Mouse (Mus musculus) embryonic facial prominence, embryonic 14.5 days (tissue): Measurements from ENCODE around the gene Gm44790. TPM values are rescaled to one million over a fixed set of nuclear protein-coding genes. Genes with fewer than 3 reads are reported as not detected.
"Not testable (repeated sequence)": the region's sequence is repeated elsewhere in the genome, so short reads cannot be mapped to it uniquely, and the experiment has no call there.

Source experiments
- ATAC-seq: fragments of 200-750 bp; cut with Nextera tagmentation; 2 replicates; pipeline ENCODE4 v1.8.0; 2017; ENCODE audit warnings: low read depth, moderate number of reproducible peaks, moderate TSS enrichment
- DNase-seq: peaks from one replicate; pipeline ENCODE4 v3.0.0-alpha.2; 2015; ENCODE audit warnings: low spot score
- H3K27ac ChIP-seq: fragments of 300-500 bp; sonication (generic); replicated peaks from 2 replicates; pipeline ENCODE4 v1.5.1; 2014; ENCODE audit warnings: low read depth, mild to moderate bottlenecking, low read length, moderate library complexity
- H3K27me3 ChIP-seq: fragments of 300-500 bp; sonication (generic); replicated peaks from 2 replicates; pipeline ENCODE4 v1.6.1; 2014; ENCODE audit warnings: low read length; ENCODE audit not compliant: control insufficient read depth, insufficient read depth
- H3K36me3 ChIP-seq: fragments of 300-500 bp; sonication (generic); 2 replicates; pipeline ENCODE4 v1.6.1; 2014; ENCODE audit warnings: low read length, mixed read lengths; ENCODE audit not compliant: control insufficient read depth, insufficient read depth
- H3K4me1 ChIP-seq: fragments of 300-500 bp; sonication (generic); 2 replicates; pipeline ENCODE4 v1.6.1; 2014; ENCODE audit warnings: antibody characterized with exemption, low read length; ENCODE audit not compliant: control insufficient read depth, insufficient read depth
- H3K4me2 ChIP-seq: fragments of 300-500 bp; sonication (generic); 2 replicates; pipeline ENCODE4 v1.6.1; 2014; ENCODE audit warnings: low read depth, mild to moderate bottlenecking, low read length, moderate library complexity, mixed read lengths
- H3K4me3 ChIP-seq: fragments of 300-500 bp; sonication (generic); 2 replicates; pipeline ENCODE4 v1.5.1; 2014; ENCODE audit warnings: low read depth, mild to moderate bottlenecking, low read length
- H3K9ac ChIP-seq: fragments of 300-500 bp; sonication (generic); 2 replicates; pipeline ENCODE4 v1.6.1; 2014; ENCODE audit warnings: low read depth, mild to moderate bottlenecking, low read length, moderate library complexity, mixed read lengths
- H3K9me3 ChIP-seq: fragments of 300-500 bp; sonication (generic); 2 replicates; pipeline ENCODE4 v1.6.1; 2016; ENCODE audit warnings: low read length; ENCODE audit not compliant: control insufficient read depth
- WGBS: fragments of 180-500 bp; shearing (Covaris S2); extraction: QIAGEN DNeasy Blood & Tissue Kit; methylation state at CpG from one replicate; pipeline ENCODE4 v1.1.7; 2014; 5-methylcytosine and 5-hydroxymethylcytosine counted together
- polyA plus RNA-seq: library from polyadenylated mRNA; unstranded; fragments of >200 nt; fragmentation: Nextera tagmentation; extraction: Ambion mirVana; gene quantifications from 2 replicates; pipeline ENCODE4 v1.2.1, GENCODE M21; 2014

Gm44790 gene
- polyA plus RNA-seq: not detected in 2 replicates

- ATAC-seq (no peak), DNase-seq (no peak)
- Histone ChIP-seq H3K4me1 (no peaks in the 10 kb centered on the region), H3K27ac (no peak within 1 kb of the TSS), H3K4me3 (no peak within 1 kb of the TSS), H3K9me3 (no peaks in the 10 kb centered on the region), H3K9ac (no peak within 1 kb of the TSS), H3K27me3 (no peaks in the 10 kb centered on the region), H3K36me3 (peaks cover 91% of the 10 kb centered on the region), H3K4me2 (no peak within 1 kb of the TSS)
- 85% methylated on average over 1 of the region's 1 CpGs for WGBS
Measured at GRCm38 (mm10) chr6:86426358-86426757, at the start of gene Gm44790. TSS of gene Gm44790 (plus strand) at chr6:86426658.

GRCm38 (mm10) chr6:86378341-86378740 lies 48.1 kb upstream of the Gm44790 start:
- DNase-seq (no peak), ATAC-seq (no peak)
- no peak overlapping the region for H3K4me3 ChIP-seq
- H3K9me3 ChIP-seq: no peaks in the 10 kb centered on the region
- peaks cover 51% of the 10 kb centered on the region for H3K36me3 ChIP-seq
- WGBS: 91% methylated on average over 3 of the region's 3 CpGs
- no peak overlapping the region for H3K27ac ChIP-seq
- H3K27me3 ChIP-seq: no peaks in the 10 kb centered on the region
- no peak overlapping the region for H3K9ac ChIP-seq
- H3K4me1 ChIP-seq: no peaks in the 10 kb centered on the region
- H3K4me2 ChIP-seq: no peak overlapping the region

DNA sequence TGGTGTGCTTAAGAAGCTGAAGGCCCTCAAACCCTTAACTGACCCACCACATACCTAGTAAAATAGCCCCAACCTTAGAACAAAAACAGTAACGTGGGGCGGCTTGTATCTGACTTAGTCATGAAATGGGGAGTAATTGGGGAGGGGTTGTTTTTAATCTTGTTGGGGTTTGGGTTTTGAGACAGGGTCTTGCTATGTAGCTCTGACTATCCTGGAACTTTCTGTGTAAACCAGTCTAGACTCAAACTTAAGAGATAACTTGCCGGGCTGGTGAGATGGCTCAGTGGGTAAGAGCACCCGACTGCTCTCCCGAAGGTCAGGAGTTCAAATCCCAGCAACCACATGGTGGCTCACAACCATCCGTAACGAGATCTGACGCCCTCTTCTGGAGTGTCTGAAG lies 46.3 kb upstream of the Gm44790 start:
- H3K9ac ChIP-seq, H3K27ac ChIP-seq, DNase-seq, H3K4me3 ChIP-seq, H3K27me3 ChIP-seq, H3K4me2 ChIP-seq, ATAC-seq, H3K9me3 ChIP-seq, H3K4me1 ChIP-seq: not testable (repeated sequence)
- 70% methylated on average over 6 of the region's 8 CpGs for WGBS
- peaks cover 48% of the 10 kb centered on the region for H3K36me3 ChIP-seq

- Histone ChIP-seq H3K9me3 (no peaks in the 10 kb centered on the region), H3K9ac (no peak overlapping the region), H3K4me2 (no peak overlapping the region), H3K27me3 (no peaks in the 10 kb centered on the region), H3K36me3 (peaks cover 52% of the 10 kb centered on the region), H3K4me3 (no peak overlapping the region), H3K27ac (no peak overlapping the region), H3K4me1 (no peaks in the 10 kb centered on the region)
- DNase-seq: no peak
- ATAC-seq: no peak
Measured at GRCm38 (mm10) chr6:86382551-86382950, 43.9 kb upstream of the Gm44790 start.

DNA sequence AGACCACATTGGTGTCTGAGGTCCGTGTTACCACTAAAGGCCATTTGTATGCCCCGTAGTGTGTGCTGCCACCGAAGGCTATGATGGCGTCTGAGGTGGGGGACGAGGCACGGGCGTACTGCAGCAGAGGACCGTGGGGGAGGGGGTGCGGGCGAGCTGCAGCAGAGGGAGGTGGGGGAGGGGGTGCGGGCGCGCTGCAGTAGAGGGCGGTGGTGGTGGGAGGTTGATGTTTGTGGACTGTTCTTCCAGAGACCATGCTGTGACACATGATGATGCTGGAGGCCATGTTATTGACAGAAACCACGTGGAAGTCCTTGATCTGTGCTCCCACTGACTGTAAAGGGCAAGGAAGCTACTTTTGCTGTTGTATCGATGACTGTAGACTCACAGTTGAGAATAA lies 43.1 kb upstream of the Gm44790 start:
- no peak overlapping the region for H3K4me2 ChIP-seq
- H3K4me1 ChIP-seq: no peaks in the 10 kb centered on the region
- H3K27ac ChIP-seq: no peak overlapping the region
- no peaks in the 10 kb centered on the region for H3K9me3 ChIP-seq
- no peaks in the 10 kb centered on the region for H3K27me3 ChIP-seq
- no peak overlapping the region for H3K4me3 ChIP-seq
- ATAC-seq (no peak), DNase-seq (no peak)
- no peak overlapping the region for H3K9ac ChIP-seq
- peaks cover 52% of the 10 kb centered on the region for H3K36me3 ChIP-seq
- 43% methylated on average over 16 of the region's 16 CpGs for WGBS

- no peak overlapping the region for H3K27ac ChIP-seq
- no peaks in the 10 kb centered on the region for H3K27me3 ChIP-seq
- DNase-seq (no peak), ATAC-seq (no peak)
- WGBS: 62% methylated on average over 4 of the region's 4 CpGs
- no peaks in the 10 kb centered on the region for H3K9me3 ChIP-seq
- no peak overlapping the region for H3K4me2 ChIP-seq
- H3K9ac ChIP-seq: no peak overlapping the region
- H3K4me1 ChIP-seq: no peaks in the 10 kb centered on the region
- no peak overlapping the region for H3K4me3 ChIP-seq
- peaks cover 52% of the 10 kb centered on the region for H3K36me3 ChIP-seq
Measured at GRCm38 (mm10) chr6:86384692-86385091, 41.8 kb upstream of the Gm44790 start.

DNA sequence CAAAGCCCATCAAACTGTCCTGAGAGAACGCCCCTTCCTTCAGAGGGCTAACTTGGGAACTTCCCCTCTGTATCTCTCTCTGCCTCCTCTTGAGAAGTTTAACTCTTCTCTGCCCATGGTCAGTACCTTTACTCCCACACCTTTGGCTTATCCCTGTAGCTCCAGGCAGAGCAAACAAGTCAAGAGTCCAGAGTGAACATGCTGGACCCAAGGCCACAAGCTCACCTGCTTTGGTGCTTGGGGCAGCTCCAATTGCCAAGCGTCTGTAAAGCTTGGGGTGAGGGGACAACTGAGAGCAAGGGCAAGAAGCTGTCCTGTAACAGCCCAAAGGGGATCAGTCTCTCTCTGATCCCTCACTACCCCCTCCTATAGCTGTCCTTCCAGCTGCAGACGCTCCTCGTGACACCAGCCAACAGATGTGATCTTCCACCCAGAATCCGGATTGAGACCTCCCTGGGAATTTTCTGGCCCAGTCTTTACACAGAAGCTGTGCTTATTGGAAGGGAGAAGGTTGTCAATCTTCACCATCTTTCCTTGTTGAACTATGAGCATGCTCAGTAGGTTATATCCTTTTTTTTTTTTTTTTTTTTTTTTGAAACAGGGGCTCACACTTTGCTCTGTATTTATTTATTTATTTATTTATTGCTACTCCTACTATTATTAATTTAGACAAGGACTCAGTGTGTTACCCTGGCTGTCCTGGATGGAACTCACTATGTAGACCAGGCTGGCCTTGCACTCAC lies 40.9 kb upstream of the Gm44790 start:
- Histone ChIP-seq H3K36me3 (peaks cover 54% of the 10 kb centered on the region), H3K27ac (no peak overlapping the region), H3K4me3 (no peak overlapping the region), H3K27me3 (no peaks in the 10 kb centered on the region), H3K9ac (no peak overlapping the region), H3K9me3 (no peaks in the 10 kb centered on the region), H3K4me1 (no peaks in the 10 kb centered on the region), H3K4me2 (no peak overlapping the region)
- 82% methylated on average over 5 of the region's 5 CpGs for WGBS
- ATAC-seq: no peak
- no peak for DNase-seq

DNA sequence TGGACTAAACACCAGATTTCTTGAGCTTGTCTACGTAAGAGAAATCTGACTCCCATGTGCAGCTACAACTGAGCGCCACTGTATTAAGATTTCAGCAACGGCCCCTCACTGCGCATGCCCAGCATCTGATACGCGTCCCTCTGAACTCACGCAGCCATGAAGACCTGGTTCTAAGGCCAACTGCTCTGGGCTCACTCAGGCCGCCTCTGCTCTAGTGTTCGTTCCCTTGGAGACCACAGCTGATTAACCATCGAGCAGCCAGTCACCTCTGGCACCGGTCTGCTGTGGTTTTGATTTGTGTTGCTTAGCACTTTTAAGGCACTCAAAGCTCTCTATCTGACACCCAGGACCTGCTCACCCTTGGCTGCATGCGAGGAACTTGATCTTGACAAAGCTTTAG lies 39.1 kb upstream of the Gm44790 start:
- Histone ChIP-seq H3K4me3 (no peak overlapping the region), H3K9ac (no peak overlapping the region), H3K36me3 (peaks cover 70% of the 10 kb centered on the region), H3K27ac (no peak overlapping the region), H3K9me3 (no peaks in the 10 kb centered on the region), H3K27me3 (no peaks in the 10 kb centered on the region), H3K4me1 (no peaks in the 10 kb centered on the region), H3K4me2 (no peak overlapping the region)
- no peak for ATAC-seq
- DNase-seq: no peak
- 83% methylated on average over 12 of the region's 12 CpGs for WGBS

- 79% methylated on average over 18 of the region's 18 CpGs for whole genome bisulfite sequencing
- no peaks in the 10 kb centered on the region for H3K9me3 ChIP-seq
- H3K27ac ChIP-seq: no peak overlapping the region
- no peaks in the 10 kb centered on the region for H3K27me3 ChIP-seq
- H3K9ac ChIP-seq: no peak overlapping the region
- H3K4me3 ChIP-seq: no peak overlapping the region
- DNase-seq: no peak
- no peak for ATAC-seq
- no peaks in the 10 kb centered on the region for H3K4me1 ChIP-seq
- peaks cover 74% of the 10 kb centered on the region for H3K36me3 ChIP-seq
- no peak overlapping the region for H3K4me2 ChIP-seq
Measured at GRCm38 (mm10) chr6:86388461-86388860, 38.0 kb upstream of the Gm44790 start.
